Mouse (Mus musculus): ENCODE measurements around the gene Rassf3.

- TF ChIP-seq CTCF (conservative IDR thresholded peaks at IDR 0.05; ENCODE audit: low read length) (peak; percentile 51), POU5F1 (IDR thresholded peaks at IDR 0.05; ENCODE audit: borderline replicate concordance, low read length) (no peak), NANOG (IDR thresholded peaks at IDR 0.05; ENCODE audit: borderline replicate concordance, low read length) (no peak)
These were observed 96.8 kb downstream of the Rassf3 start for GRCm38 (mm10) chr10:121379387-121379786.
